Mouse (Mus musculus): Measurements from ENCODE around the gene Zfp541.
A peak's percentile ranks its signal among the peaks of the same experiment; 100 is the strongest.

The Zfp541 gene

GRCm38 (mm10) chr7:16061219-16062098 lies at the start of gene Zfp541:
Zfp541 (plus strand) TSS chr7:16061814.
- no peak for DNase-seq (ENCODE audit: low spot score)

- no peak for DNase-seq (ENCODE audit: low spot score)
Measured at GRCm38 (mm10) chr7:16012576-16013263, 48.9 kb upstream of the Zfp541 start.

- no peak for DNase-seq (ENCODE audit: low spot score)
Measured at GRCm38 (mm10) chr7:16013722-16014275, 47.8 kb upstream of the Zfp541 start.

- DNase-seq (ENCODE audit: low spot score), result no peak
Measured at GRCm38 (mm10) chr7:16014521-16015175, 47.0 kb upstream of the Zfp541 start.

- DNase-seq (ENCODE audit: low spot score), result no peak
Measured at GRCm38 (mm10) chr7:16015384-16015783, 46.2 kb upstream of the Zfp541 start.

GRCm38 (mm10) chr7:16018016-16018810 lies 43.4 kb upstream of the Zfp541 start:
- peak; percentile 85 for DNase-seq (ENCODE audit: low spot score)

- no peak for DNase-seq (ENCODE audit: low spot score)
Measured at GRCm38 (mm10) chr7:16019256-16020094, 42.1 kb upstream of the Zfp541 start.

GRCm38 (mm10) chr7:16024603-16025222 lies 36.9 kb upstream of the Zfp541 start:
- no peak for DNase-seq (ENCODE audit: low spot score)

GRCm38 (mm10) chr7:16028102-16028927 lies 33.3 kb upstream of the Zfp541 start:
- DNase-seq (ENCODE audit: low spot score), result peak; percentile 76

GRCm38 (mm10) chr7:16031072-16031471 lies 30.5 kb upstream of the Zfp541 start:
- DNase-seq (ENCODE audit: low spot score), result no peak

GRCm38 (mm10) chr7:16033059-16033458 lies 28.6 kb upstream of the Zfp541 start:
- no peak for DNase-seq (ENCODE audit: low spot score)

- DNase-seq (ENCODE audit: low spot score), result no peak
Measured at GRCm38 (mm10) chr7:16033580-16034461, 27.8 kb upstream of the Zfp541 start.

- DNase-seq (ENCODE audit: low spot score), result no peak
Measured at GRCm38 (mm10) chr7:16036972-16037371, 24.6 kb upstream of the Zfp541 start.

GRCm38 (mm10) chr7:16039363-16039762 lies 22.3 kb upstream of the Zfp541 start:
- no peak for DNase-seq (ENCODE audit: low spot score)

- DNase-seq (ENCODE audit: low spot score), result no peak
Measured at GRCm38 (mm10) chr7:16041208-16041607, 20.4 kb upstream of the Zfp541 start.

- DNase-seq (ENCODE audit: low spot score), result no peak
Measured at GRCm38 (mm10) chr7:16042850-16043775, 18.5 kb upstream of the Zfp541 start.

GRCm38 (mm10) chr7:16043861-16044435 lies 17.7 kb upstream of the Zfp541 start:
- no peak for DNase-seq (ENCODE audit: low spot score)

Measured in lung, postnatal 25 days (tissue).